Mouse (Mus musculus) thymus, adult 18-20 months (tissue): ENCODE measurements around the gene Rpl35a.
"Not testable (repeated sequence)": the region's sequence is repeated elsewhere in the genome, so short reads cannot be mapped to it uniquely, and the experiment has no call there.

ENCODE experiments used
- DNase-seq, 2 experiments: peaks; one replicate each; pipeline ENCODE4 v3.0.0; 2022; ENCODE audit warnings: mixed read lengths in 2 of 2

The Rpl35a gene

DNA sequence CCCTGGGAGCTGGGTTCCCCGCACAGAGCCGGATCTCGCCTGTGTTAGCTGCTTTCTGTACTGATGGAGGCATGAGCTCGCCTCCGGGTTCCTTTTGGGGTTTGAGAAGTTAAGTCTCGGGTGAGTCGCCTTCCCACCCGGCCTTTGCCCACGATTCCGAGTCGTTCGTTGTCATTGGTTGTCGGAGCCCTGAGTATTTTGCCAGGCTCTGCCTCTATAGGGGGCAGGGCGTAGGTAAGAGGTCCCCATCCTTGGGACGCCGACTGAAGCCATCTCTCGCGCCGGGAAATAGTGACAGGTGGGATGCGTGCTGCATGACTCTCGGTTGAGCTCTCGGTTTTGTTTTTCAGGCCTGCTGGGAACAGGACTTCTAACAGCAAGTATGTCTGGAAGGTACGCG, 533 bp downstream of the Rpl35a start:
- DNase-seq, result no peak

DNA sequence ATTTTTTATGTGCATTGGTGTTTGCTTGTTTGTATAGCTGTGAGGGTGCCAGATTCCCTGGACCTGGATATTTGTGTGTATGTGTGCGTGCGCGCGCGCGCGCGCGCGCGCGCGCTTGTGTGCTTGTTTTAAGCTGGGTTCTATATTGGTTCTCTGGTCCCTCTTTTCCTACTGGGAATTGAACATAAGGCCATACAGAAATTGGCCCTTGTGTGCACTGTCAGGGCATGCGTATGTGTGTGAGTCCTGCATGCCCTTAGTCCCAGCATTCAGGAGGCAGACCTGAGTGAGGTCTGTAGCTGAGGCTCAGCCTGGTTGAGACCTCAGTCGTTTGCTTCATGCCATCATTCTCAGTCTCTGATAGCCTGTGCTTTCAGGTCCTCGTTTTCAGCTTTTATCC, 1.8 kb downstream of the Rpl35a start:
- DNase-seq, result no peak

DNA sequence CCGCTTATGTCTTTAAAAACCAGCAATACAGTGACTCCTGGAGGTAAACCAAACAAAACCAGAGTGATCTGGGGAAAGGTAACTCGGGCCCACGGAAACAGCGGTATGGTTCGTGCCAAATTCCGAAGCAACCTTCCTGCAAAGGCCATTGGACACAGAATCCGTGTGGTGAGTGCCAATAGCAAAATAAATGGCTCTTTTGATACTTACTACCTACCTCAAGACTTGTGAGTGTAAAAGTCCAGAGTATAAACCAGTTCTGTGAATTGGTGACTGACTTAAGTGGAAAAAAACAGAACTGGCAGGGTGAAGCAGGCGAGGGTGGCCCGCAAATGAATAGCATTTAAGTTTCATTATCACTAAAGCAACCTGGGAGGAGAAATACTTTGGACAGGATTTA, 2.4 kb downstream of the Rpl35a start:
- not testable (repeated sequence) for DNase-seq

DNA sequence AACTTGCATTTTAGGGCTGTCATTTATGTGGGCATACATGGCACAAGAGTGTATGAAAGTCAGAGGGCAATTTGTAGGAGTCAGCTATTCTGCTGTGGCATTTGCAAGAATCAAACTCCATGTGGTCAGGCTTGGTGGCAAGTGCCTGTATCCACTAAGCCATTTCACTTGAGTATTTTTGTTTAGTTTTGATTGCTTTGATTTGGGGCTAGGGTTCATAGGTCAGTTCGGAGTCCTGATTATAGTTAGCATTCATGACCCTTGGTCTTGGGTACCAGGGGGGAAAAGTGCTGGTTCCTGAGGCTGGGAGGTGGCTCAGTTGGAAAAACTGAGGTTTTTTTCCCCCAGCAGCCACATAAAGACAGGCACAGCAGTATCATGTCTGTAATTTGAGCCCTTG, 3.2 kb downstream of the Rpl35a start:
- no peak for DNase-seq

DNA sequence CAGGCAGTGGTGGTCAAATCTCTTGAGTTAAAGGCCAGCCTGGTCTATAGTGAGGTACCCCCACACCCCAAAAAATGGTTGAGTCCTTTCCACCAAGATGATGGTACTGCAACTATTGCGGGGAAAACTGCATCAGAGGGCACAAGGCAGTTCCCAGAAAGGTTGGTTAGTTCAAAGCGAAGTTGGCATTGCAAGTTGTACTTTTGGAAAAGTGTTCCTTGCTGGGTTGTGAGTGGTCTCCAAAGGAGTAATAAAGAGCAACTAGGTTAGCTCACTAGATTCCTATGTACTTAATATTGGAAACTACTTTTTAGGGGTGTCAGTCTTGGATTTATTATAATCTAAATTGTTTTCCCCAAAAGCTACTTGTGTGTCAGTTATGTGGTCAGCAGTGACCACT, 4.7 kb downstream of the Rpl35a start:
- DNase-seq, result no peak

DNA sequence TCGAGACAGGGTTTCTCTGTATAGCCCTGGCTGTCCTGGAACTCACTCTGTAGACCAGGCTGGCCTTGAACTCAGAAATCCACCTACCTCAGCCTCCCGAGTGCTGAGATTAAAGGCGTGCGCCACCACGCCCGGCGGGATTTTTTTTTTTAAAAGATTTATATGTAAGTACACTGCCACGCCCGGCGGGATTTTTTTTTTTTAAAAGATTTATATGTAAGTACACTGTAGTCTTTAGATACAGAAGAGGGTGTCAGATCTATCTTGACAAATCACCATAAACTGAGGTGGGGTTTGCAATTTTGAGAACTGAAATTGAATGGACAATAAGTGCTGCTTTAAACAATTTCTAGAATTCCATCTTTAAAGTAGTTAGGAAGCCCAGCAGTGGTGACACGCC, 5.1 kb downstream of the Rpl35a start:
- DNase-seq, result no peak

DNA sequence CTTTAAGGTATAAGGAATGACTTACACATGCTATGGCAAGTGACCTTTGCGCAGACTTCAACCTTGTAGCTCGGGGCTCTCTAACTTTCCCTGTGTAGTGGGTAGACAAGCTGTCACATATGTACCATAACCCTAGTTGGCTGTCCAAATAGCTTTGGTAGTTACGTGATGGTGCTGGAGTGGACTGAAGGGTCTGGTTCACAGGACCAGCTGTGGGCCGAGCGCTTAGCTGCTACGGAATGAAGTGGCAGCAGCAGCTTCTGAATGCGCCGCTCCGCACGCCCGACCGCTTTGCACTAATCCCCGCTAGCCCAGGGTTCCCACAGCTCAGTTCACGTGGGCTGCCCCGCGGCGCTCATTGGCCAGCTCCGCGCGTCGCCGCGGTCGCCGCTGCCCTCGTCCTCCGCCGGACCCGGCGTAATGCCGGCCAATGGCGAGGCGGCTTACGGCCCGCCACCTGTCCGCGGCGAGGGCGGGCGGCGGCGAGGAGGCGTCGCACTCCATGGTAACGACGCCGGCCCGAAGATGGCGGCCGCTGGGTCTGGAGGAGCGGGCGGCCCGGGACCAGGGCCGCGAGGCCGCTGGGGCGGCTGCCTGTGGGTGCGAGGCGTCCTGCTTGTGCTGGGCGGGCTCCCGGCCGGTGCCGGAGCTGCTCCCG, 5.9 kb downstream of the Rpl35a start, which contains the start of gene Lmln:
Lmln (plus strand) TSS at position 498 of the 658 bp plus-strand sequence.
- DNase-seq, result peak; percentile 55 to 62

DNA sequence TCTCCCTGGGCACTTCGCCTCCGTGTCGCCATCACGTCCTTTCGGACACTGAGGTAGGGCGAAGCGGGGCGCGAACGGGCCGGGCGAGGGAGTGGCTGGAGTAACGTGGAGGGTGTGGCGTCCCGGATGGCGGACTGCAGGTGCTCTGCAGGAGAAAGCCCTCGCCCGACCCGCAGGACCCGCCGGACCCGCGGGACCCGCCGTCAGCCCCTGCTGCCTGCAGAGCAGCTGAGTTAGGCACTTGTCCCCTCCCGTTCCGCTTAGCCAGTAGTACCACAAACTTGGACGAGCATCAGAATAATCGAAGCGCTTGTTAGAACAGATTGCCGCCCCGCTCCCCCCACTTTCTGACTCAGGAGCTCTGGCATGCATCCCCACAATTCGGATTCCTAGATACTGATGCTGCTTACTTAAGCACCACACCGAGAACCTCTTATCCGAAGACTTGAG, 6.5 kb downstream of the Rpl35a start:
- peak; percentile 19 to 44 for DNase-seq

DNA sequence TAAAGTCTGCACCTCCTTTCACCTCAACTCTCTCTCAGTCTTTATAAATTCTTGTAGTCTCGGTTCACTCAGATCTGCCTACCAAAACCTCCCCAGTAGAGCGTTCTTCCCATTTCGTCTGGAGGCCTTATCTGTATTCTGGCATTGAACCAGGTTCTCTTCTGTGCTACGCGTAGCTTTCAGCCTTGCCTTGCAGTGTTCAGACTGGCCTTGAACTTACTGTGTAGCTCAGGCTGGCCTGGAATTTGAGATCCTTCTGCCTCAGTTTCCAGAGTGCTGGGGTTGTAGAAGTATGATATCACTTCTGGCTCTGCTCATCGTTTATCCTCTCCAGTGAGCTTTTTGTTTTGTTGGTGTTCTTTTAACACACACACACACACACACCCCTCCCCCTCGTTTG, 7.0 kb downstream of the Rpl35a start:
- DNase-seq, result no peak

DNA sequence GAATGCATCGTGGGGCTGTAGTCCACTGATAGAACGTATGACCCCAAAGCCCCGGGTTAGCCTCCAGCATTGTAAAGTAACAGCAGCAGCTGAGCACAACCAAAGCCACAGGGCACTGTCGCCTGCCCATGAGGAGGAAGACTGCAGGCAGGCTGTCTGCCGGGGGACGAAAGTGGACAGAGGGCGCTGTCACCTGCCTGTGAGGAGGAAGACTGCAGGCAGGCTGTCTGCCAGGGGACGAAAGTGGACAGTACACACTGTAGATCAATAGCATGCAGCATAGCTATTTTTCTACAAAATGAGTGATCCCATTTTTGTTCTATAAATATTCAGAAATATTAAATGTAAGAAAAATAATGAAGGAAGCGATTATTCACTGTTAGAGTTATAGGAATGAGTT, 8.4 kb downstream of the Rpl35a start:
- no peak for DNase-seq

DNA sequence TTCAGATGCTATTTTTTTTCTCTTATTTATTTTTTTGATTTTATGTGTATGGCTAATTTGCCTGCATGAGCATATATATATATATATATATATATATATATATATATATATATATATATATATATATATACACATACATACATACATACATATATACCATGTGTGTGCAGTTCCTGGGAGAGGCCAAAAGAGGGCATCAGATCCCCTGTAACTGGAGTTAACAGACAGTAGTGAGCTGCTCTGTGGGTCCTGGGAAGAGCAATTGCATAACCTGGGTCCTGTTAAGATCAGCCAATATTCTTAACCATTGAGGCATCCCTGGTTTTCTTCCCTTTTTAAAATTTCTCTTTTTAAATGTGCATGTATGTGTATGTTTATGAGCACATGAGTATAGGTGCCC, 14.7 kb downstream of the Rpl35a start:
- no peak for DNase-seq

DNA sequence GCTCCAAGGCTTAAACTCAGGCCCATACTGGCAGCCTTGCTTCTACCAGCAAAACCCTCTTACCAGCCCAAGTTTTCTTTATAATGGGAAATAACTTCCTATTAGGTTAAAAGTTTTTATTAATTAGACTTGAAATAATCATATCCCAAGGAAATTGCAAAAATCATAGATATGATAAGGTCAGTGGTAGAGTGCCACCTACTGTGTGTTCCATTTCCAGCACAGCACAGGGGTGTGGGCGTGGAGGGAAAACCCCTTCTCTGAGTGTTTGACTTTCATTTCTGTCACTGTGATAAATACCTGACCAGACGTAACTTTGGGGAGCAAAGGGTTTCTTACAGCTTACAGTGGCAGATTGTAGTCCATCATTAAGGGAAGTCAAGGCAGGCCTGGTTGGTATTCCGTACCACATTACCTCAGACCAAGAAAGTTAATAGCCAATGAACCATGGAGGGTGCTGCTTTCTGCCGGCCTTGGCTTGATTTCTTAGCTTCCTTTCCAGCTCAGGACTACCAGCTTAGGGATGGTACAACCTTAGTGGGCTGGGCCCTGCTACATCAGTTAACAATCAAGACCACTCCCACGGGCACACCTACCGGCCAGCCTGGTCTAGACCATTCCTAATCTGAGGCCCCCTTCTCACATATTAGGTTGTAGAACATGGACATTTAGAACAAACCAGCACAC, 16.8 kb downstream of the Rpl35a start:
- no peak for DNase-seq

DNA sequence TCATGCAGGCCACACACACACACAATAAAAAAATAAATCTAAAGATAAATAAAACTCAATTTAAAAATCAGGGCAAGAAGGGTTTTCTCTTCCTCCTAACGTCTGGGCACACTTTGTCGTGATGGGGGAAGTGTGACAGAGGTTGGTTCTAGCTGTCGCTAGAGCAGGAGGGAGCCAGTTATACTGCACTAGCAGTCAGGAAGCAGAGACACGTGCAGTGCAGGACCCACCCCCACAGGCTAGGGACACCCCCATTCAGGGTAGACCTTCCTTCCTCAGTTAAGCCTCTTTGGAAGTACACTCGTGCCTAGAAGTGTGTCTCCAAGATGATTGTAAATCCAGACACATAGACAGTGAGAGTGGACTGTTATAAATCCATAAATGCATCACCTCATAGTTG, 18.7 kb downstream of the Rpl35a start:
- DNase-seq, result no peak

DNA sequence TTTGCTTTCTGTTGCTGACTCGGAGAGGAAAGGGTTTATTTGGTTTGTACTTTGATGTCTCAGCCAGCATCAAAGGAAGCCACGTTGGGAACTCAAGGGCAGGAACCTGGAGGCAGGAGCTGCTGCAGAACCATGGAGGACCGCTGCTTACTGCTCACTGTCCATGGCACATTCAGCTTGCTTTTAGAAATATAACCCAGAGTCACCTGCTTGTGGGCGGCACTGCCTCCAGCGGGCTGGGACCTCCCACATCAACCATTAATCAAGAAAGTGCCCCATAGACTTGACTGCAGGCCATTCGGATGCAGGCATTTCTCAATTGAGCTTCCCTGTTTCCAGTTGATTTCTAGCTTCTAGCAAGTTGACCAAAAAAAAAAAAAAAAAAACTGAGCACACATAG, 19.8 kb downstream of the Rpl35a start:
- no peak for DNase-seq

DNA sequence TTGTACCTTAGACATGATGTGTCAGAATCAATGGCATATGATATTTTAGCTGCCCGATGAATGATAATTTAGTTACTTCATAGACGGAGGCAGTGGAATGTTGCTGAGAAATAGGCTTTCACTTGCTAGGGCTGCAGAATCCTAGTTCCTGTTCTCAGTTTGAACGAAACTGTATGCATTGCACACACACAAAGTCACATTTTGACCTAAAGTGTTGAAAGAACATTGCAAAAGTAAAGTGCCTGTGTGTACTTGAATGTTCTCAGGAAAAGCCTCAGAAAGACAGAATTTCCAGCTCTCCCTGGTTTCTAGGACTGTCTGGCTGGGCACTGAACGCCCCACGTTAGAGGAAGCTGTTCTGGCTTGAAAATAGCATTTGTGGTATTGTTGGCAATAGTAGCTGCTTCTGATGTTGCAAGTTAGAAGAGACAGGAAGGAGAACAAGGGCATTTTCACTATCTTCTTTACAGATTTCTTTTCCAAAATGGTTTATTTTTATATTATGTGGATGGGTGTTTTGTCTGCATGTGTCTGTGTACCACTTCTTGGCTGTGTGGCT, 20.9 kb downstream of the Rpl35a start:
- no peak for DNase-seq

DNA sequence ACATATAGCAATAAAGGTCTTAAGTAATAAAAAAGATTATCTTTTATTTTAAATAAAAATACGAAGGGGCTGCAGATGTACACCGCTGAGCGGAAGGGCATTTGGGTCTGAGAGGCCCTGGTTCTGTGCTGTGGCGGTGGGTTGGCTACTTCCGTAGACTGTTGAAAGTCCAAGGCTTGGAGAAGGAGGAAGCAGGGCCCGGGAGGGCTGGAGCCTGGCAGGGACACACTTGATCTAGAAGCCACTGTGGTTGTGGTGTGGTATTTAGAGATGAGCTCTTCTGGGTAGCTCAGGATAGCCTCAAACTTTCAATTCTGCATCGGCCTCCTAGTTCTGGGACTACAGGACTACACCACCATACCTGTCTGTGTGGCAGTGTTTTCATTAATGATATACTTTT, 23.8 kb downstream of the Rpl35a start:
- DNase-seq, result no peak

DNA sequence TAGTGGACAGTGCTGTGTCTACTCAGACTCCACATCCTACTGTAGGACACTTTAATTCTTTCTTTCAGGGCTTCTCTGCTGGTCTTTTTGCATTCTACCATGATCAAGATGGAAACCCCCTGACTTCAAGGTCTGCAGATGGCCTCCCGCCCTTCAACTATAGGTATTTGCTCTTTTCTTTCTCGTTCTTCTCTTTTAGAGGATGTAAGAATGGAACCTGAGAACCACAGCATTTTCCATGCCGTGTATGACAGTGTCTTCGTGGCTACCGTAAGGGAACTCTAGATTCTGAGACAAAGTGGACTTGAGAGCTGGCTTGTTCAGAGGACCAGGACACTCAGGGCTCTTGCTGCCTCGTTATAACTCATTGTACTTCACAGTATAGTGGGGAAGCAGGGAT, 26.7 kb downstream of the Rpl35a start:
- no peak for DNase-seq

DNA sequence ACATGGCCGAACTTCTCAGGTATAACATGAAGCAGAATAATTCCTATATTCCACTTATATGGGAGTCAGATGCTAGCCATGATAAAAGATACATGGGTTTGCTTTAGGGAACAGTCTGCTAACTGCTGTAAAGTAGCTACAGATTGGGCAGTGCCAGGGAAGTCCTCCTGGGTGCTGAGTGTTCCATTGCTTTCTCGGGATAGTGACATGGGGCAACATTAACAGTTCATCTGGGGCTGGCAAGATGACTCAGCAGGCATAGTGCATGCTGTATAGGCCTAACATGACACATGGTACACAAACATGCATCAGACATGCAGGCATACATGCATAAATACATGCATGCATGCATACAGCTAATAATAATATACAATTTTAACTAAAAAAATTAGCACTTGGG, 27.7 kb downstream of the Rpl35a start:
- no peak for DNase-seq

DNA sequence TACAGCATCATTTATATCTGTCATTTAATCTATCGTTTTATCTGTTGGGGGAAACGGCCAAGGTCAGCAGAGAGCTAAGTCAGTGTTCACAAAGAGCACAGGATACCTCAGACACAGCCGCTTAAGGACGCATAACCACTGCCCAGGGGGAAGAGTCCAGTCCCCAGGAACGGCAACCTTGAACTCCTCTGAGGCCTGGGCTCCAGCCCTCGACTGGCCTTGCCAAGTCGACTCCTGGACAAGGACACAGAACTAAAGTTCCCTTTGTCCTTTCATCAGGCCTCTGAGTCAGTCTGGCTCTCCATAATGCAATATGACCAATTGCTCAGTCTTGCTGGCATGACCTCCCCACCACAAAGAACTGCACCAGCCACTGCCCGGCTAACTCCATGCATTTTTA, 29.4 kb downstream of the Rpl35a start:
- DNase-seq, result no peak
